Mouse (Mus musculus) erythroblast, embryonic 14.5 days (primary cell): ENCODE data around the gene Gm20671. TPM values are rescaled to one million over a fixed set of nuclear protein-coding genes. Genes with fewer than 3 reads are reported as not detected.
"Not testable (repeated sequence)": the region's sequence is repeated elsewhere in the genome, so short reads cannot be mapped to it uniquely, and the experiment has no call there.

ENCODE experiments used
- H3K27me3 ChIP-seq: 2 replicates; pipeline ENCODE4 v1.6.1; 2012; ENCODE audit warnings: inconsistent platforms; ENCODE audit not compliant: control insufficient read depth
- H3K36me3 ChIP-seq: 2 replicates; pipeline ENCODE4 v1.6.1; 2012; ENCODE audit warnings: mild to moderate bottlenecking, inconsistent platforms; ENCODE audit not compliant: control insufficient read depth
- H3K4me1 ChIP-seq: 2 replicates; pipeline ENCODE4 v1.6.1; 2012; ENCODE audit warnings: inconsistent platforms; ENCODE audit not compliant: control insufficient read depth
- H3K4me3 ChIP-seq: replicated peaks from 2 replicates; pipeline ENCODE3; 2012; ENCODE audit warnings: moderate library complexity, mild to moderate bottlenecking, inconsistent platforms
- H3K9me3 ChIP-seq: 2 replicates; pipeline ENCODE4 v1.6.1; 2012; ENCODE audit warnings: low read length, inconsistent platforms, mixed read lengths; ENCODE audit not compliant: control insufficient read depth
- GATA1 ChIP-seq: IDR thresholded peaks from 2 replicates; pipeline ENCODE4 v1.6.1; 2012; ENCODE audit warnings: low read length, inconsistent platforms, mixed read lengths
- TAL1 ChIP-seq: IDR thresholded peaks from 3 replicates; pipeline ENCODE4 v1.6.1; 2012; ENCODE audit warnings: low read length, inconsistent platforms, mixed read lengths
- polyA plus RNA-seq: library from polyadenylated mRNA; stranded (reverse); fragments of >175 nt; gene quantifications from 2 replicates; pipeline ENCODE4 v1.2.3, GENCODE M21; 2012

Gm20671 gene
- polyA plus RNA-seq, 1 experiment = 0.06 TPM

GRCm38 (mm10) chr5:32761566-32762140 lies 65.3 kb downstream of the Gm20671 start:
- H3K4me1 ChIP-seq = no peaks in the 10 kb centered on the region
- peaks cover 10% of the 10 kb centered on the region for H3K36me3 ChIP-seq
- no peak overlapping the region for H3K4me3 ChIP-seq
- TF ChIP-seq TAL1 = no peak
- no peak for TF ChIP-seq GATA1
- H3K27me3 ChIP-seq = no peaks in the 10 kb centered on the region
- no peaks in the 10 kb centered on the region for H3K9me3 ChIP-seq

- Histone ChIP-seq H3K27me3 (no peaks in the 10 kb centered on the region), H3K9me3 (no peaks in the 10 kb centered on the region), H3K36me3 (peaks cover 10% of the 10 kb centered on the region), H3K4me1 (no peaks in the 10 kb centered on the region), H3K4me3 (no peak overlapping the region)
- TF ChIP-seq TAL1 (no peak), GATA1 (no peak)
These were observed 66.1 kb downstream of the Gm20671 start for GRCm38 (mm10) chr5:32760787-32761186.

GRCm38 (mm10) chr5:32760352-32760751 lies 66.6 kb downstream of the Gm20671 start:
- H3K4me1 ChIP-seq, H3K36me3 ChIP-seq, H3K27me3 ChIP-seq, H3K9me3 ChIP-seq, H3K4me3 ChIP-seq: not testable (repeated sequence)

- no peaks in the 10 kb centered on the region for H3K4me1 ChIP-seq
- H3K27me3 ChIP-seq = no peaks in the 10 kb centered on the region
- peaks cover 10% of the 10 kb centered on the region for H3K36me3 ChIP-seq
- no peaks in the 10 kb centered on the region for H3K9me3 ChIP-seq
- H3K4me3 ChIP-seq = no peak overlapping the region
- TF ChIP-seq GATA1 = no peak
- TF ChIP-seq TAL1 = no peak
These were observed 67.2 kb downstream of the Gm20671 start for GRCm38 (mm10) chr5:32759662-32760061.

DNA sequence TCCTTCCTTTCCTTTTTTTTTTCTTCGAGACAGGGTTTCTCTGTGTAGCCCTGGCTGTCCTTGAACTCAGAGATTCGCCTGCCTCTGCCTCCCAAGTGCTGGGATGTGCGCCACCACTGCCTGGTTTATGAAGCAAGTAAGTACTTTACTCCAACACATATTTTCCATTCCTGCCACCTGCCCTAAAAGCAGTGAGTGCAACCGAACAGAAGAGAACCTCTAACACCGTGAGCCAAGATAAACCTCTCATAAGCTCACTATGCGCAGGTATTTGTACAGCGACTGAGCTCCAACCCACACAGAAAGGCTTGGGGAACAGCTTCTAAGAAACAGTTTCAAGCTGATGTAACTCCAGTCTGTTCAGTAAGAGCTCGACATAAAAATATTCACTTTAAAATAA lies 70.8 kb downstream of the Gm20671 start:
- Histone ChIP-seq H3K36me3 (no peaks in the 10 kb centered on the region), H3K9me3 (no peaks in the 10 kb centered on the region), H3K4me3 (no peak overlapping the region), H3K4me1 (no peaks in the 10 kb centered on the region), H3K27me3 (no peaks in the 10 kb centered on the region)
- TF ChIP-seq TAL1 (no peak), GATA1 (no peak)

DNA sequence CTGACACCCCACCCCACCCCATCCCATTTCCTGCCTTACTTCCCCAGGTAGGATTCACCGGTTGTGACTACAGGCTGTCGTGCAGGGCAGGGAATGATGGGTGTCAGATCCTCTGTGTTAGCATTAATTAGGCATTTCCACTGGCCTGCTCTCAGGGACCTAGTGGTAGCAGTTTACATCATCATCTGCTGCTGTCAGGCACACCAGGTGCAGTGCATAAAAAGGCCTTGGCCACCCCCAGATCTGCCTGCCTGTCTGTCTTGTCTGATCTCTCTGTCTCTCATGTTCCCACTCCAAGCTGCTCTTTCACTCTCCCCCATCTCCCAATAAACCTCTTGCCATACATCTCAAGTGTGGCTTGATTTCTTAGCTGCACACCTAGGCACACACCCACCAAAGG lies 75.2 kb downstream of the Gm20671 start:
- Histone ChIP-seq H3K4me3 (no peak overlapping the region), H3K27me3 (no peaks in the 10 kb centered on the region), H3K36me3 (no peaks in the 10 kb centered on the region; the same call in 1 of the 2 replicates), H3K4me1 (peaks cover 2% of the 10 kb centered on the region; the same call in 1 of the 2 replicates), H3K9me3 (no peaks in the 10 kb centered on the region)
- TF ChIP-seq TAL1 = no peak
- TF ChIP-seq GATA1 = no peak

- Histone ChIP-seq H3K9me3 (no peaks in the 10 kb centered on the region), H3K4me3 (no peak overlapping the region), H3K36me3 (no peaks in the 10 kb centered on the region; the same call in 1 of the 2 replicates), H3K27me3 (no peaks in the 10 kb centered on the region), H3K4me1 (peaks cover 2% of the 10 kb centered on the region)
- no peak for TF ChIP-seq GATA1
These were observed 78.0 kb downstream of the Gm20671 start for GRCm38 (mm10) chr5:32748936-32749335.

DNA sequence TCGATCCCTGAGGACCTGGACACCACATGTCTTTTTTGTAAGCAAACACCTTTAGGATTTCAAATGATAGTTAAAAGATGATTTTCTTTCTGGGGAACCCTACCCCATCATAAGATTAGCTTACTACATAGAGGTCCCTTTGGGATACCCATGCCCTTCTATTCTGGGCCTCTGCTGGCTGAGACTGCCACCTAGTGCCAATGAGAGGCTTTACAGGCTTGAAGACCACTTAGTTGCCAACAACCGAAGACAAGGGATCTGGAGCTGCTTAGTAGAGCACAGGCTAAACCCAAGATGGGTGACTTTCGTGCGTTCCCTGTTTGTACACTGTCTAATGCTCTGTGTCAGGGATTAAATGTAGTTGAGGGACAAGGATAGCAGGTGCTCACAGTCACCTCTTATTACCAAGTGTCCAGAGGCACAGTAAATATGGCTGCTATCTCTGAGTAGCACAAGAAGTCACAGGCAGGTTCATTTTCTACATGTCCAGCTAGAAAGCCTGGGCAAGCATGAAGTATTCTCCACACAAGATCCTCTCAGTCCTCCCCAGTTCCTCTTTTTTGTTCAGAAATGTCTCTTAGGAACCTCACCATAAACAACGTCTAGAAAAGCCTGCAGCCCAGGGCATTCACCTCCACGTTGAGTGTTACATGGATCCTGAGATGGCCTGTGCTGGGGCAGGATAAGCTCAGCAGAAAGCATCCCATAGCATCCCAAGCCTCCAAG lies 79.1 kb downstream of the Gm20671 start:
- no peaks in the 10 kb centered on the region; the same call in 1 of the 2 replicates for H3K36me3 ChIP-seq
- no peaks in the 10 kb centered on the region for H3K9me3 ChIP-seq
- no peaks in the 10 kb centered on the region for H3K27me3 ChIP-seq
- H3K4me3 ChIP-seq = no peak overlapping the region
- H3K4me1 ChIP-seq = peaks cover 2% of the 10 kb centered on the region
- TF ChIP-seq GATA1 = no peak
- no peak for TF ChIP-seq TAL1

DNA sequence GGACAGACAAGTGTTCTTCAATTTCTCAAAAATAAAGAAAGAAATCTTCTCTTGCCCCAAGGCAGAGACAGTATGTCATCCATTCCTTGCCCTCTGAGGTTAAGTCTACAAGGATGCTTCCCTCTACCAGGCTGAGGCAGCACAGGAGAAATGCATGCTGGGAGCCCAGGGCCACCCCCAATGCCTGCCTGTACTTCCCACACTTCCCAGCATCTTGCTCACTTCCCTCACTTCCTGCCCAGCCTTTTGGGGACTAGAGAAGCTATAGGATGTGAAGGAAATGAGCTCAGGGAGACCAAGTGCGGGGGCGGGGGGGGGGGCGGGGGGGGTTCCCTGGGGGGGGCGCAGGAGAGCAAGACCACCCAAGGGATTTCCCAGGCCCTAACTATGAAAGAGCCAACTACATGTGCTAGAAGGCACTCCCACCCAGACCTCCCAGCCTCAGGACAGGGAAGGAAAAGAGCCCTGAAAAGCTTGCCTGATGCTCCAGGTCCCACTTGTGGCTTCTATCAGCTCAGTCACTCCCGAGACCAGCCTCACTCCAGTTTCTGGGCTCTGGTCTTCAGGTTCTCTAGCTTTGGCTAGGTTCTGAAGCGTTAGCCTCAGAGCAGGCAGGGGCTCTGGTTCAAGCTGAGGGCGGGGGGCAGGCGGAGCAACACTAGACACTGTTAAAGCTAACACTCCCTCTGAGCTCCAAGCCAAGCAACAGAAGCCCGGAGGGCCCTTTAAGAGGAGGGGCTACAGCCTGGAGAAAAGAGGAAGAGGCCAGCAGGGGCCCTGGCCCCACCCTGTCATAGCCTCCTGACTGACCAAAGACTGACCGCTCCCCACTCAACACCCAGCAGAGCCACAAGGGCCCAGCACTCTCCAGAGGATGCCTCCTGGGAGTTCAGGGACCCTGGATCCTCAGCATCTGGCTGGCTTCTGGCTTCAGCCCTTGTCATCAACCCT lies 80.9 kb downstream of the Gm20671 start:
- TF ChIP-seq TAL1 (no peak), GATA1 (no peak)
- H3K27me3 ChIP-seq = no peaks in the 10 kb centered on the region
- peaks cover 2% of the 10 kb centered on the region for H3K4me1 ChIP-seq
- peak overlapping the region; percentile 48 for H3K4me3 ChIP-seq
- no peaks in the 10 kb centered on the region for H3K9me3 ChIP-seq
- H3K36me3 ChIP-seq = no peaks in the 10 kb centered on the region; the same call in 1 of the 2 replicates
